Mouse (Mus musculus): Measurements from ENCODE around the gene Nhlrc3.

The Nhlrc3 gene

GRCm38 (mm10) chr3:53463046-53463764 is at the start of gene Nhlrc3, which contains the start of gene Proser1:
TSS of gene Nhlrc3 (minus strand) at chr3:53463332.
TSS of gene Proser1 (plus strand) at chr3:53463666.
- DNase-seq = peak; percentile 96 to 98

- no peak for DNase-seq
Measured at GRCm38 (mm10) chr3:53502428-53502827, 39.3 kb upstream of the Nhlrc3 start.

- no peak for DNase-seq
Measured at GRCm38 (mm10) chr3:53498351-53498905, 35.3 kb upstream of the Nhlrc3 start.

DNA sequence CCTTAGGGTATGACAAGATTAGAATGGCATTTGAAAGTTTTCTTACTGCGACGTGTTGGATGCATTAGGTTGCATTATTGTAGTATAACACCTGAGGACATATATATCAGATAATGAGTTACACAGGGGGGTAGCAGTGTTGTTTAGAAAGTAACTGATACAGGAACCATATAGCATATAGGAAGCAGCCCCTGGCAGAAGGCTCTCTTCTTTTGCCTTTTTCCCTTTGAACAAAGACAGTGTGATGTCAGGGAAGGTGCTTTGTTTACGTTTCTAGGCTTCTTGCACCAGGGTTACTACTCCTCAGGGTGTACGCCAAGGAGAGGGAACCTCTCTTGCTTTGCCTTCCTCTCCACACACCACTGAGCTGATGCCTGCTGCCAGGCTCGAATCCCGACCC is 25.2 kb upstream of the Nhlrc3 start, which contains the start of gene Stoml3:
Gene Stoml3, plus strand, starts transcription at position 301 of the 400 bp plus-strand sequence.
- DNase-seq = no peak

DNA sequence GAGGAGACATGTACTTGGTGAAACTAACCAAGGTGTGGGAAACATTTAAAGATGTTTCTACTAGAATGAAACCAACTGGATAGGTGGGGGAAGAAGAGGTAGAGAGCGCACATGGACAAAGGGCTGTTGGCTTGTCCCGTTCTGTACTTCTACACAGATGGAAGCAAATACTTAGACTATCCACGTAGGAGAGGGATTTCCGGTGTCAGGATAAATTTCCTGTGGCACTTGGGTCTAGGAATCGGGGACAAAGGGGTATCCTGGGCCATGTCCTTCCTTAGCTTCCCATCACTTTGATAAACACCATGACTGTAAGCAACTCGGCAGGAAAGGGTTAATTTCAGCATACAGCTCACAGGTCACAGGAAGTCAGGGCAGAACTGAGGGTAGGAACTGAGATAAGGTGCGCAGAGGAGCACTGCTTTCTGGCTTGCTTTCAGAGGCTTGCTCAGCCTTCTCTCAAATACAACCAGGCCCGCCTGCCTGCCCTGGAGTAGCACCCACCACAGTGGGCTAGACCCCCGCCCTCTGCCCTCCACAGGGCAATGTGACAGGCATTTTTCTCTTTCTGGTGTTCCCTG is 24.0 kb upstream of the Nhlrc3 start:
- DNase-seq = no peak

GRCm38 (mm10) chr3:53486561-53486960 is 23.4 kb upstream of the Nhlrc3 start:
- no peak for DNase-seq

DNA sequence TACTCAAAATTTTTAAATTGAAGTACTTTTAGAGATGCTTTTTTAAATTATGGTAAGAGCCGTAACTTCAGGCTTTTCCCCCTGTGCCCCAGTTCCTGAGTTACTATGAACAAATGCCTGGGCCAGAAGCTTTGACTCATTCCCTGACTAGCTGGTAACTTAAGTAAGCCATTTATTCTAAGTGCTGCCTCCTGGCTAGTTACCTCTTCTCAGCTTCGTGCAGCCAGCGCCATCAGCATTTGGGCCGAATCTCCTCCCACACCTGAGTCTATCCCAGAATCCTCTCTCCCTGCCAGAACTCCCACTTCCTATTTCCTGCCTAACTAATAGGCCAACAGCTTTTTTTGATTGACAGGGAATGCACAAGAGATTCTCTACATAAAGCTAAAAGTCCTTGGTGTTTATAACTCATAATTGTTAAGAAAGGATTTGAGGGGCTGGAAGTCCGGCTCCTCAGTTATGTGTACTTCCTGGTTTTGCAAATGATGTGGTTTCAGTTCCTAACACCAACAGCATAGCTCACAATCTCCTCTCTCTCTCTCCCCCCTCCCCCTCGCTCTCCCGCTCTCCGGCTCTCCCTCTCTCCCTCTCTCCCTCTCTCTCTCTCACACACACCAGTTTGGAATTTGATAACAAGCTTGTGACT is 20.4 kb upstream of the Nhlrc3 start:
- DNase-seq = no peak

GRCm38 (mm10) chr3:53478419-53479046 is 15.4 kb upstream of the Nhlrc3 start:
- no peak for DNase-seq

- peak; percentile 47 for DNase-seq
Measured at GRCm38 (mm10) chr3:53477468-53477867, 14.3 kb upstream of the Nhlrc3 start.

DNA sequence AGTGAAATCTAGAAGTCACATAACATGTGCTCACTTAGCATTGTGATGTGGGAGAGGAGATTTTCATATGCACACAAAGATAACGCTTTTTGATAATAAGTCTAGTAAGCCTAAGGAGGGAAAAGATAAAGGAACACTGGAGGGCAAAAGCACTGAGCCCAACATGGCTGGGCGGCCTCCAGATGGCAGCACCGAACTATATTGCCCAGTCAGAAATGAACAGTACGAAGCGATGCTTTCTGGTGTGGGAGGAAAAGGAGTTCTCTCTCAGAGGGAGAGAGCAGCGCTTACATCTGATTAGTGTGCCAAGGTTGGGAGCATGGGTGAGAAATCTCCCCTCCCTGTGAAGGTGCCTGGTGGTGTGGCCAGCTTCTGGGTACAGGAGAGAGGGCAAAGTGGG is 12.8 kb upstream of the Nhlrc3 start:
- DNase-seq = peak; percentile 58 to 64

GRCm38 (mm10) chr3:53474179-53474578 is 11.0 kb upstream of the Nhlrc3 start:
- DNase-seq = no peak

DNA sequence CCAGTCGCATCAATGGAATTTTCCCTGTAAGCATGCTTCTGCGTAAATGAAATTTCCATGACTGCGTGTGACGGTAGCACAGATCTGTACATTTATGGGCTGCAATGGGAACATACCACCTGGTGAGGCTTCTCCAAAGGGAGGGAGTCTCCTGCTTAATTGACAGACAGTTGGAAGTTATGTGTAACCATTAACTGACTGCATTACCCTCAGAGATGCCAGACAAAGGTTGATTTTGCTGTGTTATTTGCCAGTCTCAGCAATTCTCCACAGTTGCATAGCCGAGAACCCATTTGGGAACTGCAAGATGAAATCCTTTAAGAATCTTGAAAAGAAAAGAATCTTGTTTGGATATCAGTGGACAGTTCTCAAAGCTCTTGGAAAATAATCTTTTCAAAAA is 8.9 kb upstream of the Nhlrc3 start:
- no peak for DNase-seq

DNA sequence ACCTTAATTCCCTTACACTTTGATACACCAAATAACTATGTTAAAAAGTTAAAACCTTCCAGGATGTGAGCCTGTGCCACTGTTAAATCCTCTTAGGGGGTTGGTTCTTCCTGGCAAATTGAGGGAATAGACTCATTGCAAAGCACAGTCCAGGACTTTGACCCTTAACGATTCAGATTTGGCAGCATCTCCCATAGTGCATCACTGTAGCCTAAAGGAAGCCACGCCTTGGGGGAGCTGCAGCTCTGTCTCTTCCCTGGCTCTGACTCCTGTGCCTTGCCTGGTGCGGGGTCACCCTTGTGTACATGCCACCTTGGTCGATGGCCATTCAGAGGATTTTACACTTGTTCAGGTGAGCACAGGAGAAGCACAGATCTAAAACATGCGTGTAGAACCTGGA is 6.5 kb upstream of the Nhlrc3 start:
- DNase-seq = no peak

DNA sequence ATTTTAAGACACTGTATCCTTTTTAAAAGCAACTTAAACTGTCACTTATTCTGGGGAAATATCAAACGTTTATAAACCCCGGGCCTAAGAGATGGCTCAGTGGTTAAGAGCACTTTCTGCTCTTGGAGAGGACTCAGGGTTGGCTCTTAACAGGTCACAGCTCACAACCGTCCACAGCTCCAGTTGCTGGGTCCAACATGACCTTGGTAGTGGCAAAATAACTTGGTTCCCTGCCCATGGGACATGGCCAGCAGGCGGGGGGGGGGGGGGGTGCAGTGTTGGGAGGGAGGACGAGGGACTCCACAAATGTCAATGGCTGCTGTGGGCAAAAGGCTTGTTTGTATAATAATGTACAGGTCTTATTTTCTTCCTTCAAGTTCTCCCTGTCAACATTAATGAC is 4.2 kb upstream of the Nhlrc3 start:
- no peak for DNase-seq

DNA sequence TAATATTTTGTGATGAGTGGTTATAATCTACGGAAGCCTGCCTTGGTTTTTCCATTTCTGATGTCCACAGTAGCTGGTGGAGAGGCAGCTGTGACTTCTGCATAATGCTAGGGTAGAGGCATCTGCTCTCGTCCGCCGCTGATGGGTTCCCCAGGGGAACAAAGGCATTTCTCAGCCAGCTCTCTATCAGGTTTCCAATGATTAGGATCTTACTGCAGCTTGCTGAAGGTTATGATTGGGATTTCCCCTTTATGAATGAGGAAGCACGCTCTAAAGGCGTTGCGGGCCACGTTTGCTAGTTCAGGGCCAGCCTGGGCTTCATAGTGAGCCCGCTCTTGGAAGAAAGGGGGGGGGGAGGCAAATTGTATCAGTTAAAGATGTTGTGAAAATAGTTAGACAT is 3.3 kb upstream of the Nhlrc3 start:
- no peak for DNase-seq

DNA sequence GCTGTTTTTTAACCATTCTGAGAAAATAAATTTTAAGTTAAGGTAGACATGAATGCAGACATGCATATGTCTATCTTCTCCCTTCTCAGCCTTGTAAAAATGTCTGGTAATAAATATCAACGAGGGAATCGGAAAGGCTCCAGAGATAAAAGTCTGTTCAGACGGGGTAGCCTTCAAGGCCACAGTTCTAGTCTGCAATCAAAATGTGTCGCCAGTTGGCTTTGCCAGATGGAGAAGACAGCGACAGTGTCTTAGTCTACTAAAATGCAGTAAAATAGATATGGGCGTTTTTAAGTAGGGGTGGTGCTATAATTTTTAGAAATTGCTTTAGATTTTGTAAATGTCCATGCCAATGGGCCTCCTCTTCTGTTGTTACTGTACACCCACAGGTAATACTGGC is 2.2 kb upstream of the Nhlrc3 start:
- no peak for DNase-seq

DNA sequence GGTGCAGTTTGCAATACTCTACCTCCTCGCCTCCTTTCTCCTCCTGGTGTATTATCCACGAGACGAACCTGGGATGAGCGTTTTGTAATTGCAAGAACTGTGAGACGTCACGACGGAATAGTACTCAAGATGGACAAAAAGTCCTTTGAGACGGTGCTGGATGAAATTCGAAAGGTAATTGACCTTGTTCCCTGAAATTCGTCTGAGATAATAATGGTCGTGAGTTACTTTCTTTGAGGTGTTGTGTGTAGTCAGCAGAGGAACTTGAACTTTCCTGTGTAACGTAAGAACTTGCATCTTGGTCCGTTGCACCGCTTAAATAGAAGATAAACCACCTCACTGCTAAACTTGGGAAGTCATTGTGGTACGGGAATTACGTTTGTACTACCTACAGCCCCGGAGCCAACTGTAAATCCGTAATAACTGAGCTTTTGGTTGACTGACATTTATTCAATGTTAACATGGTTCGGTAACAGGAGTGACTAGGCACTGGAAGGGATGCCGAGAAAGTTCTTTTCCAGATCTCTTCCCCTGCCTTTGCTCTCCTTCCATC is 1.1 kb upstream of the Nhlrc3 start:
- no peak for DNase-seq

GRCm38 (mm10) chr3:53463765-53464114 is 608 bp upstream of the Nhlrc3 start:
- DNase-seq = no peak

DNA sequence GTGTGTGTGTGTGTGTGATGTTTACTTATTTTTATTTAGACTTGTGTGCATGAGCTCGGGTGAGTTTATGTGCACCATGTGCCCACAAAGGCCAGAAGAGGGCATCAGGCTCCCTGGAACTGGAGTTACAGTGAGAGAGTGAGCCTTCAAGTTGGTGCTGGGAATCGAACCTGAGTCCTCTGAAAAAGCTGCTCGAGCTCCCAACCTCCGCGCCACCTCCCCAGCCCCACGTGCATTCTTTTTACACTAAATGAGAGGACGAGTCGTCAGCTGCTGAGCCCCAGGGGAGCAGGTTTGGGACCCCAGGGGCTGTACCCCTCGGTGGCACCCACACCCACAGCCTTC is 459 bp downstream of the Nhlrc3 start:
- DNase-seq = no peak

DNA sequence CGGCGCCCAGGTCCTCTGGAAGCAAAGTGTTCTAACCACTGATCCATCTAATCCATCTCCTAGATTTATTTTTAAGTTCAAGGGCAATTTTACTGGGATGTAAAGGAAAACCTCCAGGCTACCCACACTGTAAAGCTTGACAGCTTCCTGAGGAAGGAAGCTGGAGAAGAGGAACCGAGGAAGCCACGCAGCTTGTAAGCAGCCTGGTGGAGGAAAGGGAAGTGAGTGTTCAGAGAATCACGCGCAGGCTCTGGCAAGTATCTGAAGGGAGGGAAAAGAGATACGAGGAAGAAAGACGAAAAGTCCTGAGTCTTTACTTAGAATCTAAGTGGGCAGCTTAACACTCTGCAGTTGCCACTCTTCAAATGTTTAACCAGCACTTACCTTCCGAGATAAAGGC is 3.0 kb downstream of the Nhlrc3 start:
- DNase-seq = no peak

DNA sequence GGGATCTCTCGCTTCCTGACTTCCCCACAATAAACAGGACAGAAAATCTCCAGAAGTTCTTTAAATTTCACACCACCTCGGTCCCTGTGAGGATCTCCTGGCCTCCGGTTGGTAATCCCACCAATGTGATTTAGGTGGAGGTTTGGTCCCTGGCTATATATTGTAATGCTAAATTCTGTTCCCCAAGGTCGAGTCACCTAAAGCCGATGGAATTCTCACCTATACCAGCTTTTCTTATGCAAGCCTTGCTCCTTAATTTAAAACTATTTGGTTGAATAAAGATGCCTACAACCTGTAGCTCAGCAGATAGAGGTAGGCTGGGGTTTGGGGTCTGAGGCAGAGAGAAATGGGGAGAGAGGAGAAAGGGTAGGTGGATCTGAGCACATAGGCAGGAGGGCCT is 5.4 kb downstream of the Nhlrc3 start:
- no peak for DNase-seq

GRCm38 (mm10) chr3:53454984-53455383 is 8.1 kb downstream of the Nhlrc3 start:
- DNase-seq = no peak

DNA sequence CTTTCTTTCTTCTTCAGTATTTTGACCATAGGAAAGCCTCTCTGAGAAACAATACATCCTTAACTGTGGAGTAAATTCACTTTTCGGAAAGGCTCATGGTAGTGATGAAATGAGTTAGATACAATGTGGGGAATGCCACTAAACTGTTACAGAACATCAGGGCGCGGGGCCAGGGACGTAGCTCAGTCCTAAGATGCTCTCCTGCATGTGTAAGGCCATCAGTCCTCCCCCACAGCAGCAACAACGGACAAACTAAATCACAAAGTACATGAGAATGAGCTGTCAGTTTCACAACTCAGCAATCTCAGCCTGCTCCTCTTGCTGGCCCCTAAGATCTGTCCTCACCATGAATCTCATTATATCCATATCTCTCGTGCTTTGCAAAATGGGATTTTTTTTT is 8.6 kb downstream of the Nhlrc3 start:
- DNase-seq = no peak
